Mouse (Mus musculus) layer of hippocampus, postnatal 10 days (tissue): ENCODE data around the gene Plk5. TPM values are rescaled to one million over a fixed set of nuclear protein-coding genes. Genes with fewer than 3 reads are reported as not detected.

ENCODE experiments used
- DNase-seq, 2 experiments: peaks; one replicate each; pipeline ENCODE4 v3.0.0; 2021; ENCODE audit warnings: low spot score in 2 of 2
- total RNA-seq, 2 experiments: library from RNA; stranded (reverse); gene quantifications; 2 replicates each; pipeline ENCODE4 v1.2.3; 2021

Gene Plk5
- total RNA-seq, 2 experiments from 2014 or later = 1.7 to 3.8 TPM

DNA sequence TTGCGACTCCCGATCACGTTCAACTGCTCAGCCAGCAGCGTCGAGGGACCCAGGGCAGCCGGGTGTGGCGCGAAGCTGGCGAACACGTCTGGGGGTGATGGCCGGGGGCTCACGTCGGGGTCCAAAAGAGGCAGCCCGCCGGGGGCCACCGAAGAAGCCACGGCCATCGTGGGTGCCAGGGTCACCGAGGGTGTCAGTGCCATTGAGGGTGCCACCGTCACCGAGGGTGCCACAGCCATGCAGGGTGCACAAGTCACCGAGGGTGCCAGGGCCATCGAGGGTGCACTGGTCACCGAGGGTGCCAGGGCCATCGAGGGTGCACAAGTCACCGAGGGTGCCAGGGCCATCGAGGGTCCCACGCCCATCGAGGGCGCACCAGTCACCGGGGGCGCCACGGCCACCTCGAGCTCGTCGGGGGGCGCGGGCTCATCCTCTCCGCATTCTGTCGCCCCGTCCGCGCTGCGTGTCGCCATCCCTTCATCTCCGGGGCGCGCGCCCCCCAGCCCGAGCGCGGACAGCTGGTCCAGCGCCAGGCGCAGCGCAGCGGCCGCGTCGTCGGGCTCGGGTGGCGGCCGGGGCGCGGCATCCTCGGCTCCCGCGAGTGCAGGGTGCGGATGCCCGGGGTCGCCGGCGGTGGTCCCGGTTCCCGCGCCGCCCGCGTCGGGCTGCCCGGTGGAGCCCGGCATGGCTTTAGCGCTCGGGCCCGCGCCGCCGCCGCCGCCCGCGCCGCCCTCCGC, 30.6 kb downstream of the Plk5 start:
- DNase-seq = peak; percentile 40 to 57

DNA sequence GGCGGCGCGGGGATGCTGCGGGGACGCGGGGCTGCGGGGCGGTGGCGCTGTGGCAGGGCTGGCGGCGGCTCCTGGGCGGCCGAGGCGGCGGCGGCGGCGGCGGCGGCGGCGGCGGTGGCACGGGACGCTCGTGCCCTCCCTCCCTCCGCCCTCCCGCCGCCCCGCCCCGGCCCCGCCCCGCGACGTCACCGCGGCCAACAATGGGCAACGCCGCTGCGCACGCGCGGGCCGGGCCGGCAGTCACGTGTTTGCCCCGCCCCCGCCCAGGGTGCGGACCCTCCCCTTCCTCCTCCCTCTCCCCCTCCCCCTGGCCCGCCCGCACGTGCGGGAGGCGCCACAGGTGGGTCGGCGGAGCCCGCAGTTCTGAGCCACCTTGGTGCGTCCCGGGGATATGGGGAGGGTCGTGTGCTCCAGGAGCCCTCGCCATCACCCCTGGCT, 31.3 kb downstream of the Plk5 start, which contains the start of gene Mex3d:
Gene Mex3d, minus strand, starts transcription at position 138 of the 438 bp plus-strand sequence.
- DNase-seq = peak; percentile 85 to 94

DNA sequence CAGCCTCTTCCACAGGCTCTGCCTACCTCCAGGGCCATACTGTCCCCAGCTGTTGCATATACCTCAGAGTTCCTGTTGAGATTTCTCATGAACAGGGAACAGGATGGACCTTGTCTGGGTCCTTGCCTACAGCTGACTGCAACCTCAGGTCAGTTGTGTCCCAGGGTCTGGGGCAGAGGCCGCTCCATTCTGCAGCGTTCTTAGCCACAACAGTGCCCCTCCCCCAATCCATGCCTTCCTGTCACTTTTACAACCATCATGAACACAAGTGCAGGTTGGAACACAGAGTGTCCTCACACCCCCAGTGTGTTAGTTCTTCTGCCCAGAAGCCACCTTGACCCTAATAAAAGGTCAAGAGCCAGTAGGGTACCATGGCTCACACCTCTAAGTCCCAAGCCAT, 32.5 kb downstream of the Plk5 start:
- no peak for DNase-seq

DNA sequence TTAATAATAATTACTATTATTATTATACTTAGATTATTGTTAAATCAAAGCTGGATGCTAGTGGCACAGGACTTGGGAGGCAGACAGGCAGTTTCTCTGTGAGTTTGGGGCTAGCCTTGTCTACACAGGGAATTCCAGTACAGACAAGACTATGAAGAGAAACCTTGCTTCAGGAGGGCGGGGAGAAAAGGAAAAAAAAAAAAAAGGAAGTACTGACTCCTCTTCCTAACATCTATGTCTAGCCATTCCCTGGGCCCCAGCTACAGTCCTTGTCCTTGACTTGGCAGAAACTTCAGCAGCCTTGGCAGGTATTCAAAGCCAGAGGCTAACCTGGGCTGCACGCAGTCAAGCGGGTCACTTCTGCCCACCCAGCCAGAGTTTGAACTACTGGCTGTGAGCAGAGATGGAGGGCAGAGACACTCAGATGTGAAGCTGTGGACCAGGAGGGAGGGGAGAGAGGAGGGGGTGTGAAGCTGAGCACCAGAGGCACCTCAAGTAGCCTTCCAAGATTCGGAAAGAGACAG, 33.0 kb downstream of the Plk5 start:
- no peak for DNase-seq

DNA sequence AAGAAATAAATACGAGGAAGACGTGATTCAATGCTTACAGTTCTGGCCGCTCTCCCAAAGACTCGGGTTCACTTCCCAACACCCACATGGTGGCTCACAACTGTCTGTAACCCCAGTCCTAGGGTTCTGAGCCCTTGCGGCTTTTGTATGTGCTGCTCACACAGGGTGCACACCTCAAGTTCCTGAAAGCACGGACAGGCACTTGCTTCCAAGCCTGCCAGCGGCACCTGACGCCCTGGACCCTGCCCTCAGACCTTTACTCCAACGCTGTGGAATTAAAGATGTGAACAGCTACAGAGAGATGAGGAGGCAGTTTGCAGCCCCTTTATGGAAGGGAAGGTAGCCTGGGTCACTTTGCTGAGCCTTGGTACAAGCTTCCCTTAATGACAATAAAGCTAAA, 34.4 kb downstream of the Plk5 start:
- DNase-seq = no peak

DNA sequence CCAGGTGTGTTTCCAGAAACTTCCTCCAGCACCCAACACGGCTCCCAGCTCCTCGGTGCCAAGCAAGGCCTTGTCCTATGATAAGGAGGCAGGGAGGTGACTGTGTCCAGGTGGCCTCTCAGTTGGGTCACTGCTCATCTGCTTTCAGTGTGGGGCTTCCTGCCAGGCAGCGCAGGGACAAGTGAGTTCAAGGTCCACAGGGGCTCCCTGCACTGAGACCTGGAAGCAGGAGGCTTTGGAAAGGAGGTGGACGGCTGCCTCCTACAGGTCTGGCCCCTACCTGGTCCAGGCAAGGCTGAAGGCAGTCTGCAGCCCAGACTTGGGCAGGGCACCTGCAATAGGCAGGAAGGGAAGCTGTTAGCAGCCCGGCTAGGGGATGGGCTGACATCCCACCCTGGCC, 36.4 kb downstream of the Plk5 start:
- DNase-seq = no peak

DNA sequence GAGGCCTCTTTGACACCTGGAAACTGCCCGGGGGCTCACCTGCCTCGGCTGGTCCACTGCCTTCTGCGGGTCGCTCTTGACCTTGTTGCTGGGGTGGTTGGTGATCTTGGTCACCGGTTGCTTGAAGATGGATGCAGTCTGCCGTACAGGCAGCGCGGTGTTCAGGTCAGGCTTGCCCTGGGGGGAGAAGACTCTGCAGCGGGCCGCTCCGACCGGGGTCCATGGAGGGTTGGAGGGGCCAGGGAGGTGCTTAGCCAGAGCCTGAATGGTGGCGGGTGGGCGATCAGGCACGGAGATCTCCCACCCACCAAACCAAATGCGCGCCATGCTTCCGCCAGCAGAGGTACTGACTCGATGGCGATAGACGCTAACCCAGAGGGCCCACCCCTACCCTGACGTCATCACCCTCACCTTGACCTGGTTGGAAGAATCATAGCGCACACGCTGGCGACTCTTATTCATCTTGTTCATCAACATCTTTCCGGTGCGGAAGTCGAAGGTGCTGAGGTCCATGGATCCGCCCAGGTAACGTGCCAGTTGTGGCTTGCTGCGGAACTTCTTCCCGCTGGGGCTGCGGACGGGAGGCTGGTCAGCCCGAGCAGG, 38.9 kb downstream of the Plk5 start:
- DNase-seq = no peak

DNA sequence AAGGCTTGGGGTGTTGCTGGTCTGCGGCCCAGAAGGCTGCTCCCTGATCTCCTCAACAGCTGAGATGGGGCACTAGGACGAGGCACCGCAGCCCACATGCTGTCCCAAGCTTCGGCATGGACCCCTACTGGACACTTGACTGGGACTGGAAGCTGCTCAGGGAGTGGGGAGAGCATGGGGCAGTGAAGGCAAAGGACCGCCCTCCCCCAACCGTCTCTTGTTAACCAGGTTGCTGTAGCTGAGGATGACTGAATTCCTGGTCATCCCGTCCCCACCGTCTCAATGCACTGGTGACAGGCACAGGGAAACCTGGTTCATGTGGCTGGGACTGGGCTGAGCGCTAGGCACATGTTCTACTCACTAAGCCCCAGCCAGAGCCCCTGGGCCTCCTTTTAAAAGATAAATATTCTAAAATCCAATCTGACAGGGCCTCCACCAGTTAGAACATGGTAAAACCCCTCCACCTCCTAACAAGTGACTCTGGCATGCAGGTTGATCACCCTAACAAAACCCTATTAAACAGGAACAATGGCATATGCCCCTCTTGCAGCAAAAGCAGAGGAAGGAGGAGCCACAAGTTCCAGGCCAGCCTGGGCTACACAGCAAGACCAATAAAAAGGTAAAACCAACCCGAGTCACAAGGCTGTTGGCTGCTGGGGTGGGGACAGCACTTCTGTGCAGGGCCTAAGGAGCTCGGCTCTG, 40.7 kb downstream of the Plk5 start:
- no peak for DNase-seq

DNA sequence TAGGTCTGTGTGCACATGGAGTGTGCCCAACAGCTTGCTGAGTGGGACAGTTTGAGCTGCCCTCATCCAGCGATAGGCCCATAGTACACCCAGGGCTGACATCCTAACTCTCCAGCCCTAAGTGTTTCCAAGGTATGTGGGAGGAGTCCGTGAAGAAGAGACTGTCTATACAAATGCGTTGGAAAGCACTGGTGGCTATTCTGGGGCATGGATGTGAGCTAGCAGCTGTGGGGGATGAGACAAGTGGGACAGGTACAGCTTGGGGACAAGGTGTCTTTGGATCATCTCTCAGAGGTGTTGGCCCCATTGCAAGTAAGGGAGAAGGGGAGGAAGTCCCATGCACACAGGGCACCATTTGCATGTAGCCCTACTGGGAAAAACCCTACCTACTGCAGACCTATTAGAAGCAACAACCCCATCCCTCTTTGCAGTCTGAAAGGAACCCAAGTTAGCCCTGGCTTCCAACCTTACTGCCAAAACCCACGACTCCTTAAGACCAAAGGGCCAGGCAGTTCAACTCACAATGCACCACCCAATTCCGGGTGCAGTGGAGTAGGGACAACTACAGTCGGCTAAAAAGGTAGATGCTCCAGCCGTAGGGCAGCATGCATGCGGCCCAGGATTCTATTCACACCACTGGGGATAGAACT, 41.4 kb downstream of the Plk5 start:
- no peak for DNase-seq

DNA sequence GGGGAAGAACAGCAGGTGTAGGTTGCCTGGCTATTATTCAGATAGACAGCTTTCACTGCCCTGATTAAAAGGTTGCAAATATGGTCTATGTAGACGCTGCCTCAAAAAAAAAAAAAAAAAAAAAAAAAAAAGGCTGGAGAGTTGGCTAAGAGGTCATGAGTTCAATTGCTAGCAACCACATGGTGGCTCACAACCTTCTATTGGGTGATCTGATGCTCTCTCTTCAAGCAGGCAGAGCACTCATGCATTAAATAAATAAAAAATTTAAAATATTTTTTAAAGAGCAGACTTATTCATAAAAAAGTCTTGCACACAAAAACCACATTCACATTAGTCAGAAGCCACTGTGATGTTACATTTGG, 41.9 kb downstream of the Plk5 start:
- DNase-seq = no peak

DNA sequence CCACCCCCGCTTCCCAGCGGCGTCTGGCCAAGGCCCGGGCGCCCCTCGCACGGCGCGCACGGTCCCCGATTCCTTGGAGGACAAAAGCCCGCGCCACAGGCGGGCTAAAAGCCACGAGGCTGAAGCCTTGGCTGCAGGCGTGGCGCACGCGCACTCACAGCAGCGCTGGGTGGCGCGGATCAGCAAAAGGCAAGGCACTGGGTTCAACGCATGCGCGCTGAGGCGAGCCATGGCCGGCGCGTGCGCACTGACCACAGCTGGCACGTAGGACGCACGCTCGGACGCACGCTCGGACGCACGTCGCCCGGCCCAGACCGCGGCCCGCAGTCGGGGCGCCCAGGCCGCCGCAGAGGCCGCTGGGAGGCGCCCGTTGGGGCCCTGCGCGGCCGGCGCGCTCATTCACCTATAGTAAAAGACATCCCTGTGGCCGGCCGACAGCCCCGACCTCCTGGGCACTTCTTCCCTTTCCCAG, 42.5 kb downstream of the Plk5 start:
- peak; percentile 97 to 98 for DNase-seq

DNA sequence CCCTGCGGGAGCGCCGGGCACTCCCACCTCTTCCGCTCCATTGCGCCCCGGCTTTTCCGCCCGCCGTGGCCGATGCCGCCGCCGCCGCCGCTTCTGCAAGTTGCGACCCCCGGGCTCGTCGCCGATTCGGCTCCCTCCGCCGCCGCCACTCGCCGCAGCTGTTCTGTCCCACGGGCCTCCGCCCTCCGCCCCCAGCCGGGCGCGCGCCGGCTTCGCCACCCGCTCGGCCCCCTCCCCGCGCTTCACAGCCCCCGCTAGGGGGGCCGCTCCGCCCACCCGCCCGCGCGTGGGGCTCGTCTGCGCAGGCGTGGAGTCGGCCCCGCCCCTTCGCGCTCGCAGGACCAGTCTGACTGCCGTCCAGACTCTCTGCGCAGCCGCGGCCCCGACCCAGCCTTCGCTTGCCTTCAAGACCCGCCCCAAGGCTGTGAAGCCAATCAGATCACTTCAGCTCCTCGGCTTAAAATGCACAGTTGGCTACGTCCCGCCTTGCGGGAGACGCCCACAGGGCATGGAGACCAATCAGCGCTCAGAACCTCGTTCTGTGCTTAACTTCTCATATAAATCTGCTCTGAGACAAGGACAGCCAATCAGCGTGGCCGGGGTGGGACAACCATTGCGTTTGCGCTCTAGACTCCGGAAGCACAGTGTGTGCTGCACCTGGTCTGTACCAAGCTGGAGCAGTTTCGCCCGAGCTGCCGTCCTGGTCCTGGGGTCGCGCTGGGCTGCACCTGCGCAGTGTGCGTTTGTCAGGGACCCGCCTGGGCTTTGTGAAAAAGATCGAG, 43.1 kb downstream of the Plk5 start, which contains the start of gene Mbd3:
Gene Mbd3, minus strand, starts transcription at position 360 of the 782 bp plus-strand sequence.
- DNase-seq = peak; percentile 98 to 100

DNA sequence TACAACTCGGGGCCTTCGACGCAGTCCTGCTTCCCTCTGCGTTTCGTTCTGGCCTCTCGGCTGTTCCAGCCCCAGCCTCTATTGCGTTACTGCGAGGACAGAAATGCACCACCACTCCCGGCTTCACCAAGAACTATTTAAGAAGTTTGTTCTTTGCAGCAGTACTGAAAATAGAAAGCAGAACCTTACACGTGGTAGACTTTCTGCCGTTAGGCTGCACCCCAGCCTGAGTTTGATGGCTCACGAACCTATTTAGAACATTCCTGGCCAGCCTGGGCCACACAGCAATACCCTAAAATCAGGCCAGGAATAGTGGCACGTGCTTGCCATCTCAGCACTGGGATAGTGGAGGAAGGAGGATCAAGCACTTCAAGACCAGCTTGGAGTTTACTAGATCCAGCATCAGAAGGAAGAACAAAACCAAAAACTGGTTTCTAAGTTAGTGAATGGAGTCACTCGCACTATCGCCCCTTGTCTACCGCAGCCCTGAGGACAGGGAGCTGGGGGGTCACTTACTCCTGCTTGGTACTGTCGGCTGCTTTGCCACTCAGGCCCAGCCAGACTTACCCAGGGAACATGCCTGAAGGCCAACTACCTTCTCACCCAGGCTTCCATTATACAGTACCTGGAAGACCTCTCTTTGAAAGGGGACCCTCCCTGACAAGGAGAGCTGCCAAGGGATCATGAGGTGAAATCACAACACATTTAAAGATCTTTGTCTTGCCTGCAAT, 43.9 kb downstream of the Plk5 start:
- no peak for DNase-seq

DNA sequence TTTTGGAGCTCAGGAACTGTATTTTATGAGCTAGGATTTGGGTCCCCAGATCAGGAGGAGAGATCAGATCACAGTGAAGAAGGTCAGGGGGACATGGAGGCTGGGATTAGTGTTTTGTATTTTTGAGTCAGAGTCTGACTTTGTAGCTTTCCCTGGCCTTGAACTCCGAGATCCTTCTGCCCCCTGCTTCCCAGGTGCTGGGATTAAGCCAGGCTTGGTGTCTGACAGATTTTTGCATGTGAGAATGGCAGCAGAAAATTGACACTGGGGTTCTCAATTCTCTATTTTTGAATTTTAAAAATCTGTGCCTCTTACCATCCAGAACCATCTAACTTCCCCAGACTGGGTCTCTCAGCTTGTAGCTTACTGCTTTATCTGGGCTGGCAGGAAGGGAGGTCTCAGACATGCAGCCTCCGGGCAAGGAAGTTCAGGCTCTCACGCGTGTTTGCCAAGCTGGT, 44.5 kb downstream of the Plk5 start:
- no peak for DNase-seq

DNA sequence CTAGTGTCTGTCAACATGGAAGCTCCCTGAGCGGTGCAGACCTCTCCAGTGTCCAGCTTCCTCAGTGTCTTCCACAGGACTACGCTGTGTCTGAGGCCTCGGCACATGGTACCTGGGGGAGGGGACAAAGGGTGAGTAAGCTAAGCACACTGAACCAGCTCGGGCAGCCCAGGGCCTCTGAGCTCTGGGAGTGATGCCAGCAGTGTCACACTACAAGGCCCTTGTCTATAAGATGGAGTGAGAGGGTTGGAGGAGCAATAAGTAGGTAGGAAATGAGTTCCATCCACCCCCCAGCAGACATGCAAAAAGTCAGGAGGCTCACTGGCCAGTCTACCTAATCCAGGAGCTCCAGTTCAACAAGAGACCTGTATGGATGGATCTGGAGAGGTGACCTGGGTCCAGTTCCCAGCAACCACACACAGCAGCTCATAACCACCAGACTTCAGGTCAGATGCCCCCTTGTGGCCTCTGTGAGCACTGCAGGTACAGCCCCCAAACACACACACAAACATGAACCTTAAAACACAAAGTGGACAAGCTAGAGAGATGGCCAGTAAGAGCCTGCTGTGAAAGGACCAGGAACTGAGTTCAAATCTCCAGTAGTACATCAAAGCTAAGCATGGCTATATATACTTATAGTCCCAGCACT, 46.9 kb downstream of the Plk5 start:
- no peak for DNase-seq

DNA sequence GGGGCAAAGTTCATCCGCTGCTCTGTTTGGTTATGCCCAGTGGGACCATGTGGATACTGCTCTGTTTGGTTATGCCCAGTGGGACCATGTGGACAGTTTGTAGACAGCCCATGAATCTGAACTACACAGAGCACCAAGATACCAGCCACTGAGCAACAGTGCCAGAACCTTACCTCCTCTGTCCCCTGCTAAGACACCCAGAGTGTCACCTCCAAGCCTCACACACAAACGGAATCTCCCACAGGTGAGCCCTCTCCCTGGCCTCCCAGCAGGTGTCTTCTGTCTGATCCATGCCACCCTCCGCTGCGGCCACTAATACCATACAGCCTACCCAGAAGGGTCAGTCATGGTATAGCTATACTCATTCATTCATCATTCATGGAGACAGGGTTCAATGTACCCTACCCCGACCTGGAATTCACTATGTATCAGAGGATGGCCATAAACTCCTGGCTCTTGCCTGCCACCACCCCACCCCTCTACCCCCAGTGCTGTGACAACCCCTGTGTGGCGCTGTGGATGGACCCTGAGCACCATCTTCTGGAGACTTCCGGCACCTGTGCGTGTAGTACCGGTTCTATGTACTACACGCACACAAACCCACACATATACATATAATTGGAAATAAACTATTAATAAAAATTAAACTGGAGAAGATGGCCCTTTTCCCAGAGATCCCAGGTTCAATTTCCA, 49.4 kb downstream of the Plk5 start:
- DNase-seq = no peak

DNA sequence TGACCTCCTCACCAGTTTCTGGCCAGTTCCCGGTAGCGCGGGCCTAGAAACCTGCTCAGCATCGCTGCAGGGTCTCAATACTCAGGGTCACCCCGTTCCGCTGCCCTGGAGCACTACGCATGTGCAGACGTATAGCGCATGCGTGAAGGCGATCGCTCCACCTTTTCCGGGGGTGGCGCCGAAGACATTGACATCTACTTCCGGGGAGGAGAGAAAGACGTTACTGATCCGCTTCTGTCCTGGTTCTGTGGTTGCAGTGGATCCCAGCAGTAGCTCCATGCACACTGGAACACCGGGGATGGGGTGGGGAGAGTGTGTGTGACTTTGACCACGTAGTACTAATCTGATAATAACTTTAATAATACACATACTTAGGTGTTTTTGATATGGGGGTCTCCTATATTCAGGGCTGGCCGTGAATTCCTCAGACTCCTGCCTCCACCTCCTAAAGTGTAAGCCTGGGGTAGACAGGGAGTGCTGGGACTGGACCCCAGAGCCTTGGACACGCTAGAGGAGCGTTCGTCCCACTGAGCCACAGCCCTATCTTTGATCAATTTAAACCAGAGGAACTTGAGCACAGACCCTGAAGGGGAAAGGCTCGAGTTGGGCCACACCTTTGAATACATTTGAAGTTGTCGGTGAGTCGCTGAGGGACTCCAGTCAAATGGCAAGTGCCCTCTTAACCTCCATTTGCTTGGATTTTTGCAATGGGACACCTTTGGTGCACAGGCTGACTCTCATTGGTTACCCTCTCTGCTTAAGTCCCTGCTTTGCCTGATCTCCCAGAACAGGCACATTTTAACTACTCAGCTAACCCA, 50.6 kb downstream of the Plk5 start, which contains the start of gene Uqcr11:
Gene Uqcr11, minus strand, starts transcription at position 147 of the 818 bp plus-strand sequence.
- DNase-seq = peak; percentile 88 to 93

DNA sequence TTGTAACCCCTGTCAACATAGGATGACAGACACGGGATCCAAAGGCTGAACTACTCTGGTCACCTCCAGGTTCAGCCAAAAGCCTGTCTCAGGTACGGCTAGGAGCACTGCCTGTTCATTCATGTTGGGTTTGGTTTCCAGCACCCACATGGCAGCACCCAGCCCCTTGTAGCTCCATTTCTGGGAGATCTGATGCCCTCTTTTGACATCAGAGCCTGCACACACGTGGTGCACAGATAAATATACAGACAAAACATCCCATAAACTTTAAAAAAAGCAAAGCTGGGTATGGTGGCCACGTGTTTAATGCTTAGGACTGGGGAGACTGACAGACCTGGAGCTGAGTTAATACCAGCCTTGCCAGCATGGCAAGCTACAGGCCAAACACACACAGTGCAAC, 51.7 kb downstream of the Plk5 start:
- DNase-seq = no peak
